Mouse (Mus musculus) heart, embryonic 14.5 days (tissue): Measurements from ENCODE around the gene Lif. TPM values are rescaled to one million over a fixed set of nuclear protein-coding genes. Genes with fewer than 3 reads are reported as not detected.

ENCODE experiments used
- ATAC-seq: fragments of 200-750 bp; cut with Nextera tagmentation; 2 replicates; pipeline ENCODE4 v1.8.0; 2017; ENCODE audit warnings: low read depth, moderate TSS enrichment; ENCODE audit not compliant: insufficient number of reproducible peaks, insufficient read depth, low FRiP score
- H3K27ac ChIP-seq, 2 experiments: fragments of 200-500 bp in 1 of 2; fragments of 300-500 bp in 1 of 2; sonication (generic) in 1 of 2; replicated peaks in 1 of 2; 2 replicates each; pipeline ENCODE4 v1.5.1; 2012 to 2014; ENCODE audit warnings: low read depth in 2 of 2, low read length in 2 of 2, control low read depth in 1 of 2, mild to moderate bottlenecking in 1 of 2, mixed read lengths in 1 of 2; ENCODE audit not compliant: control insufficient read depth in 1 of 2, insufficient read depth in 1 of 2
- H3K27me3 ChIP-seq: fragments of 300-500 bp; sonication (generic); 2 replicates; pipeline ENCODE4 v1.6.1; 2014; ENCODE audit warnings: mild to moderate bottlenecking, low read length, control low read depth; ENCODE audit not compliant: control insufficient read depth, insufficient read depth
- H3K36me3 ChIP-seq: fragments of 300-500 bp; sonication (generic); 2 replicates; pipeline ENCODE4 v1.6.1; 2014; ENCODE audit warnings: mild to moderate bottlenecking, control low read depth, low read length, mixed read lengths; ENCODE audit not compliant: control insufficient read depth, insufficient read depth
- H3K4me1 ChIP-seq, 2 experiments: fragments of 200-500 bp in 1 of 2; fragments of 300-500 bp in 1 of 2; sonication (generic) in 1 of 2; 2 replicates each; pipeline ENCODE4 v1.6.1; 2012 to 2014; ENCODE audit warnings: low read length in 2 of 2, control low read depth in 1 of 2, mixed read lengths in 1 of 2; ENCODE audit not compliant: control insufficient read depth in 2 of 2, insufficient read depth in 2 of 2
- H3K4me2 ChIP-seq: fragments of 300-500 bp; sonication (generic); 2 replicates; pipeline ENCODE4 v1.6.1; 2014; ENCODE audit warnings: mild to moderate bottlenecking, low read length
- H3K4me3 ChIP-seq, 2 experiments: fragments of 200-500 bp in 1 of 2; fragments of 300-500 bp in 1 of 2; sonication (generic) in 1 of 2; 2 replicates each; pipeline ENCODE4 v1.5.1; 2012 to 2014; ENCODE audit warnings: low read length in 2 of 2, mild to moderate bottlenecking in 2 of 2, control low read depth in 1 of 2, low read depth in 1 of 2, moderate library complexity in 1 of 2; ENCODE audit not compliant: control insufficient read depth in 1 of 2, insufficient read depth in 1 of 2
- H3K9ac ChIP-seq: fragments of 300-500 bp; sonication (generic); 2 replicates; pipeline ENCODE4 v1.6.1; 2014; ENCODE audit warnings: mild to moderate bottlenecking, low read length
- H3K9me3 ChIP-seq: fragments of 300-500 bp; sonication (generic); 2 replicates; pipeline ENCODE4 v1.6.1; 2016; ENCODE audit warnings: low read length, control low read depth; ENCODE audit not compliant: control insufficient read depth
- WGBS: fragments of 180-500 bp; shearing (Covaris S2); extraction: QIAGEN DNeasy Blood & Tissue Kit; methylation state at CpG from one replicate; pipeline ENCODE4 v1.1.7; 2014; 5-methylcytosine and 5-hydroxymethylcytosine counted together
- polyA plus RNA-seq: library from polyadenylated mRNA; unstranded; fragments of >200 nt; fragmentation: Nextera tagmentation; extraction: Ambion mirVana; gene quantifications from 2 replicates; pipeline ENCODE4 v1.2.1, GENCODE M21; 2014

The Lif gene
- polyA plus RNA-seq, 1 experiment from 2014 or later, result 0.24 TPM

- no peak overlapping the region for H3K4me3 ChIP-seq
- 76% methylated on average over 9 of the region's 9 CpGs for WGBS
- peaks cover 38% of the 10 kb centered on the region for H3K36me3 ChIP-seq
- peaks cover 21 to 29% of the 10 kb centered on the region in 2 experiments for H3K4me1 ChIP-seq
- H3K4me2 ChIP-seq, result no peak overlapping the region
- H3K9ac ChIP-seq, result 0 out of 2 replicates have a peak overlapping the region, but pooled peaks have one; percentile 12
- H3K9me3 ChIP-seq, result no peaks in the 10 kb centered on the region
- H3K27ac ChIP-seq, result peak overlapping the region; percentile 73 to 78
- peak; percentile 33; the same call in 1 of the 2 replicates for ATAC-seq
- no peaks in the 10 kb centered on the region; the same call in 1 of the 2 replicates for H3K27me3 ChIP-seq
Measured at GRCm38 (mm10) chr11:4216248-4217000, 40.9 kb upstream of the Lif start.

GRCm38 (mm10) chr11:4217914-4218629 lies 39.3 kb upstream of the Lif start, which contains the start of gene Castor1:
Castor1 (plus strand) TSS chr11:4218225.
- 2% methylated on average over 56 of the region's 56 CpGs for WGBS
- Histone ChIP-seq H3K4me1 (peaks cover 21 to 26% of the 10 kb centered on the region in 2 experiments), H3K4me2 (peak within 1 kb of the TSS; percentile 80), H3K36me3 (peaks cover 24% of the 10 kb centered on the region), H3K9ac (peak within 1 kb of the TSS; percentile 67), H3K27ac (peak within 1 kb of the TSS; percentile 73 to 78), H3K4me3 (peak within 1 kb of the TSS; percentile 49 to 51), H3K27me3 (no peaks in the 10 kb centered on the region; the same call in 1 of the 2 replicates), H3K9me3 (no peaks in the 10 kb centered on the region)
- ATAC-seq, result peak; percentile 84

GRCm38 (mm10) chr11:4218637-4219036 lies 38.7 kb upstream of the Lif start:
- Histone ChIP-seq H3K4me3 (peak overlapping the region; percentile 49 to 51), H3K9ac (peak overlapping the region; percentile 67), H3K36me3 (peaks cover 18% of the 10 kb centered on the region), H3K4me1 (peaks cover 21 to 25% of the 10 kb centered on the region in 2 experiments), H3K27ac (no peak overlapping the region), H3K9me3 (no peaks in the 10 kb centered on the region), H3K27me3 (no peaks in the 10 kb centered on the region; the same call in 1 of the 2 replicates), H3K4me2 (peak overlapping the region; percentile 80)
- no peak for ATAC-seq
- WGBS, result 14% methylated on average over 6 of the region's 6 CpGs

- no peak overlapping the region for H3K9ac ChIP-seq
Measured at GRCm38 (mm10) chr11:4219317-4219751, 38.0 kb upstream of the Lif start.

GRCm38 (mm10) chr11:4219908-4220307 lies 37.4 kb upstream of the Lif start:
- Histone ChIP-seq H3K36me3 (peaks cover 6% of the 10 kb centered on the region), H3K9ac (no peak overlapping the region), H3K9me3 (no peaks in the 10 kb centered on the region), H3K27ac (no peak overlapping the region), H3K4me1 (peaks cover 21 to 25% of the 10 kb centered on the region in 2 experiments), H3K4me2 (no peak overlapping the region), H3K4me3 (no peak overlapping the region), H3K27me3 (no peaks in the 10 kb centered on the region; the same call in 1 of the 2 replicates)
- ATAC-seq, result no peak
- 60% methylated on average over 9 of the region's 9 CpGs for WGBS

More at GRCm38 (mm10) chr11:4219317-4219751, 38.0 kb upstream of the Lif start:
- H3K27me3 ChIP-seq, result no peaks in the 10 kb centered on the region; the same call in 1 of the 2 replicates
- no peak overlapping the region for H3K27ac ChIP-seq
- H3K36me3 ChIP-seq, result peaks cover 11% of the 10 kb centered on the region
- H3K4me3 ChIP-seq, result no peak overlapping the region
- no peak for ATAC-seq
- no peak overlapping the region for H3K4me2 ChIP-seq
- H3K4me1 ChIP-seq, result peaks cover 21 to 25% of the 10 kb centered on the region in 2 experiments
- no peaks in the 10 kb centered on the region for H3K9me3 ChIP-seq
- 3% methylated on average over 2 of the region's 2 CpGs for WGBS

GRCm38 (mm10) chr11:4220443-4221400 lies 36.6 kb upstream of the Lif start:
- H3K9me3 ChIP-seq, result no peaks in the 10 kb centered on the region
- peaks cover 21 to 23% of the 10 kb centered on the region in 2 experiments for H3K4me1 ChIP-seq
- no peaks in the 10 kb centered on the region for H3K36me3 ChIP-seq
- no peak overlapping the region for H3K4me2 ChIP-seq
- H3K4me3 ChIP-seq, result no peak overlapping the region
- no peak overlapping the region for H3K9ac ChIP-seq
- ATAC-seq, result no peak
- no peaks in the 10 kb centered on the region; the same call in 1 of the 2 replicates for H3K27me3 ChIP-seq
- 49% methylated on average over 28 of the region's 28 CpGs for WGBS
- H3K27ac ChIP-seq, result no peak overlapping the region
